Mouse (Mus musculus) natural killer cell, adult 2 months (primary cell): ENCODE data around the gene Pim2.
"Not testable (repeated sequence)": the region's sequence is repeated elsewhere in the genome, so short reads cannot be mapped to it uniquely, and the experiment has no call there.

Experiments
- DNase-seq, 2 experiments: peaks; one replicate each; pipeline ENCODE4 v3.0.0; 2022; ENCODE audit warnings: low spot score in 2 of 2

Gene Pim2

GRCm38 (mm10) chrX:7907735-7908134 is 29.7 kb downstream of the Pim2 start, which contains the start of gene Gm10491:
Gene Gm10491, minus strand, starts transcription at chrX:7907835.
- DNase-seq, result no peak

- DNase-seq, result not testable (repeated sequence)
Observed at GRCm38 (mm10) chrX:7909242-7909641, 31.2 kb downstream of the Pim2 start, which contains the start of gene Gm10490. Gene Gm10490, plus strand, starts transcription at chrX:7909542.

GRCm38 (mm10) chrX:7910473-7910872 is 32.4 kb downstream of the Pim2 start:
- no peak for DNase-seq

GRCm38 (mm10) chrX:7915669-7916068 is 37.6 kb downstream of the Pim2 start:
- peak; percentile 12 to 24 for DNase-seq

- not testable (repeated sequence) for DNase-seq
Observed at GRCm38 (mm10) chrX:7917960-7918359, 39.9 kb downstream of the Pim2 start.

- no peak for DNase-seq
Observed at GRCm38 (mm10) chrX:7919601-7920383, 41.7 kb downstream of the Pim2 start, which contains the start of gene Pcsk1n. Gene Pcsk1n, plus strand, starts transcription at chrX:7919822.

- no peak for DNase-seq
Observed at GRCm38 (mm10) chrX:7922032-7922431, 44.0 kb downstream of the Pim2 start.

GRCm38 (mm10) chrX:7926266-7926665 is 48.2 kb downstream of the Pim2 start:
- no peak for DNase-seq

GRCm38 (mm10) chrX:7927116-7927515 is 49.1 kb downstream of the Pim2 start:
- DNase-seq, result no peak

- no peak for DNase-seq
Observed at GRCm38 (mm10) chrX:7928270-7928790, 50.3 kb downstream of the Pim2 start, which contains the start of gene Eras. Gene Eras, minus strand, starts transcription at chrX:7928607.
